Mouse (Mus musculus): ENCODE measurements at regions not wholly inside any gene's neighbourhood (a gene's known extent, or its start where the extent isn't known, plus 50 kb on each side); places are given as distances from the start of the nearest gene placed in this dataset.

DNA sequence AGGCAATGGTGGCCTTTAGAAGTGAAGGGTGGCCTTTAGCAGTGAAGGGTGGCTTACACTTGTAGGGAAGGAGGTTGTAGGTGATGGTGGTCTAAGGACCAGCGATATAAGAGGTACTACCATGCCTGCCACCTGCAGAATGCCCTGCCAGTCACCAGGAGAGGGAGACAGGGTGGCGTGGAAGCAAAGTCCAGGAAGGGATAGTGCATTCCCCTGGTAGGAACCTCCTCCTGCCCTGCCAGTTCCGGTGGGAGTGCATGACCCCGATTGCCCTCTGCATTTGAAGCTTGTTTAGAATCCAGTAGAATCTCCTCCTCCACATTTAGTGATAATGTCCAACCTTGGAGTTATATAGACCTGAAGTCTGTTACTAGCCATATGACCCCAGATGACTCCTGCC lies 127.7 kb upstream of the Id2 start:
- DNase-seq (ENCODE audit: low spot score): no peak

DNA sequence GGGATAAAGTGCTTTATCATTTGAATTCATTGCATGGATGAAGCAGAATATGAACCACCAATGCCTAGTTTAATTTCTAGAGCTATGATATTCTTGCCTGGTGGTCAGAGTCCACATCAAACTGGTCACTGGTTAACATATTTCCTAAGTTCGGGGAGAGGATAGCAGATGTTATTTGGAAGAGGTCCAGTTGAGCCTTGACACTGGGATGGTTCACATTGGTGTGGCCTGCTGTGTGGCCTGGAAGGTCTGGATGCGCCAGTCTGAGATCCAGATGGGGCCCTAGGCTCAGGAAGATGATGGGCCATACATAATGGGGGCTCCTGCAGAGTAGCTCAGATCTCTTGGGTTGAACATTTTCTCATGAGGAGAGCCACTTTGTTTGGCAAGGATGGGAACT lies 127.3 kb upstream of the Id2 start:
- DNase-seq (ENCODE audit: low spot score): no peak

DNA sequence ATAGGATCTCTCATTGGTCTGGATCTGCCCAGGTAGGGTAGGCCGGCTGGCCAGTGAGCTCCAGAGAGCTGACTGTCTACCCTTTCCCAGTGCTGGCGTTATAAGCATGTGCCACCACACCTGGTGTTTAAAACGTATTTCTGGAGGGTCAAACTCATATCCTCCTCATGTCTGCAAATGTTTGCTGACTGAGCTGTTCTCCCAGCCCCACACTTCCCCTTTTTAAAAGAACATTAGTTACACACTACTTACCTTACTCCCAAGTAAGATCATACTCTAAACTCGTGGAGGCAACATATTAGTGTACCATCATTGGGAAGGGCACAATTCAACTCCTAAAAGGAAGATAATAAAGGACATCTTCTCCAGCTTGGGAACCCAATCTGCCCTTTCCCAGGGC lies 126.6 kb upstream of the Id2 start:
- no peak for DNase-seq (ENCODE audit: low spot score)

DNA sequence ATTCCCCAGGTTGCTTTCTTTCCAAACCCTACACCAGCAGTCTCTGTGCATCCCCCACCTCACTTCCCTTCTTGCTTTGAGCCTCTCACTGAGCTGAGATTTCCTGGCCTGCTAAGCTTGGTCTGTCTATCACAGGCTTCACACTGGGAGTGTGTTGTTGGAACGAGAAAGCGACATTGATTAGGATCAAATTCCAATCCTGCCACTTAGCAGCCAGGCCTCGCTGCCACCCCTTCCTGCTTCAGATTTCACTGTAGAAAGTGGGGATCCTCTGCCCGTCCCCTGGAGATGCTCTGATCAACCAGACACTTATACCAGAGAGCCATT lies 123.8 kb upstream of the Id2 start:
- DNase-seq (ENCODE audit: low spot score): no peak

DNA sequence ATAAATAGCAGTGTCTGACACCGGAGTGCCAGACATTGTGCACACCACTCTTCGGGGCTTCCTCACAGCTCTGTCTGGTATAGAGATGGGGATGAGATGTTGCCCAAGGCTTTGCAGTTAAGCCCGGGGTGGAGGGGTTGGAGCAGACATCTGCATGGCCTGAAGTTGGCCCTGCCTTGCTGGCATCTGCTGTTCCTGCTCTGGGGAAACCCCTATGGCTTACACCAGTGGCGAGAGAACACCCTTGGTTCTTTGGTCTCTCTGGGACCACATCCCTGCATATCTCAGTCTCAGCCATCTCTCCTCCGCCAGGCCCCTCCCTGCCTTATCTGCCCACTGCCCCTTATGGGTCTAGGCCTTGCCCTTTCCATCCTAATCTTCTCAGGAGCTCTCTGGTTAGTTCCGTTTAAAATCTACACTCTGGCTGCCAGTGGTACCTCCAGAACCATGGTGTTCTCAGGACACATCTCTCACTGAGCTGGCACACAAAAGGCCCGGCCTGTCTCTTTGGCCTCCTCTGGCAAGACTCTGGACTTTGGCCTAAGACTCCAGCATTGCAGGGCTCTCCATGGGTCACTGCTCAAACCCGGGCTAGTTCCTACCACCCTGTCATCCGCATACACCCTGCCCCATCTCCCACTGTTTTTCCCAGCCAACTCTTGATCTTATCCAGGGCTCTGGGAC lies 123.3 kb upstream of the Id2 start:
- no peak for DNase-seq (ENCODE audit: low spot score)

DNA sequence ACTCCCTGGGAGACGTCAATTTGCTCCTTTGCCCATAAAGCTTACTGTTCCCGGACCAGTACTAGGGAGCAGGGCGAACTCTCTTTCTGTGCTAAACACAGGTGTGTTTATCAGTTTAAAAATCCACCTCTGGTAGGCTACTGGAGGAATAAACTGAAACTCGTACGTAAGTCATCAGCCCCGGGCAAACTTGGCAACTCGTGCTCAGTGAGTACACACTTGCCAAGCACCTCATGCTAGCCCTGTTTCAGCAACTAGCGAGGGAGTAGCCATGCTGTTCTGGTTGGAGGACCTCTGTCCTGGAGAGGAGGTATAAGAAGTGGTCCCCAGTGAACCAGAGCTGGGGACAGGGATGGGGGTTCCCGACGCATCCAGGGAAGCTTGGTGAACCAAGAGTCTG lies 122.6 kb upstream of the Id2 start:
- DNase-seq (ENCODE audit: low spot score): no peak

DNA sequence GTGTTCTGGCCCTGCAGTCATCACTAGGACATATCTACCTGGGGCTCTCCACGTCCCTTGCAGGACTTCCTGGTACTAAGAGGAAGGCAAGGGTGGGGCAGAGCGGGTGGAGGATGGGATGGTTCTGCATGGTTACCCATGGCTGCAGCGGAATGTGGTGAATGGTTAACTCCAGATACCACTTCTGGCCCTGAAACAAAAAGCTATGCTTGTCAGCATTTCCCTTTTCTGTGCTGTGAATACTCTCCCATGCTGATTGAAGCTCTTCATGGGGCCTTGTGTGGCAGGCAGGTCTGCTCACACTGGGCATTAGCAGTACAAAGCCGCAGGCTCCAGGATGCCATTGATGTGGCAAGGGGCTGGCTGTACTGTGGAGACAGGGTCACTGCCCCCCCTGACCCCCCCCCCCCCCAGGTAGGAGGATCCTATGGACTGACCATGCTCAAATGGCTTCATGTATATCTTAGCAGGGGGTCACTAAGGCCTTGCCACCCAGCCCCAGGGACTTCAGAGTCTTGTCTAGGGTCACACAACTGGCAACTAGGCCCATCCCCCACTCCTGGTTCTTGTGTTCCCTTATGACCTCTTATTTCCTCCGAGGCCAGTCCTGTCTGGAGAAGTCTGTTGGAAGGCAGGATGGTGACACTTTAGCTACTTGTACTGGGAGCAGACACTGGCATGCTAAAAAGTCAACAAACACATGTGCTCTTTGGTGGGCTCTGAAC lies 120.0 kb upstream of the Id2 start:
- DNase-seq (ENCODE audit: low spot score): no peak

DNA sequence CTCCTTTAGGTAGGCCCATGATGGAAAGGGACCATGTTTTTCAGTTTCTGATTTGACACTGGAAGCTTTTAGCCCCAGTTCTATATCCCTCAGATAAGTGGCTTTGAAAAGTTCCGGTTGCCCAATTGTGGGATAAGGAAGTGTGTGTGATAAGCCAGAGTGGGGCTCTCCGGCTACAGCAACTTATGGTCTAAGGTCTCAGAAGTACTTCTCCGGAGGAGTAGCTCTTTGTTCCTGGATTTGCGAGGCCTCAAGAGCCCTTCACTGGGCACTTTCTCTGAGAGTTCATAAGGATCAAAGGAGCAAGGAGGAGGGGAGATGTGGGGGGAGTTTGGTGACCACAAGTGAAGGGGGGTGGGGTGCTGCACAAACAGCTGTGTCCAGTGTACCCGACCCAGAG lies 118.3 kb upstream of the Id2 start:
- no peak for DNase-seq (ENCODE audit: low spot score)

DNA sequence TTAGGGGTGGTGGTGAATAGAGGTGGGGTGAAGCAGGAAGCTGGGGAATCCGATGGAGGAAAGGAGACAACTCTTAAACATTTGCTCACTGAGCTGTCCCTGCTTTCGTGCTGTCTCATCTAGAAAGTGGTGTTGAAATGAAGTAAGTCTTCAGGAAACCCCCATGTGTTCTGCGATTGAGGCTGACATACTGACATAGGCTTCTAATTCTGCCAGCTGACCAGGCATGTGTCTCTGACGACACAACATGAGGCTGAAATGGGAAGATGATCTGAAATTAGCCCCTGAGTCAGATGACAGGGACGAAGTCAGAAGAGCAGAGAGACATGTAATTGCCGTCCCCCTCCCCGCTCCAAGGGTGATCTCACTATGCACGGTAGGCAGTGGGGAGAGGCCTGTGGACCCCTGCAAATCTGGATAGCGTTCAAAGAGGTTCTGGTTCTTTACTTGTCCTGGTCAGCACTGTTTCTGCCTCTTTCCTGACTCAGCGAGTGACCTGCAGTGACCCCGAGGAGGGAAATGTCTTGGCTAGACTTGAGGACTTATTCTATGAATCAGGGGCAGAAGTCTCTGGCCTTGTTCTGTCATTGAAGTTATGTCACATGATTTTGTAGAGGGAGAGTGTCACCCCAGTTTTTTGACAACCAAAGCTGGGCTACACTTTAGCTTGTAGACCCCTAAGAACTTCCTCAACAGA lies 117.0 kb upstream of the Id2 start:
- no peak for DNase-seq (ENCODE audit: low spot score)

DNA sequence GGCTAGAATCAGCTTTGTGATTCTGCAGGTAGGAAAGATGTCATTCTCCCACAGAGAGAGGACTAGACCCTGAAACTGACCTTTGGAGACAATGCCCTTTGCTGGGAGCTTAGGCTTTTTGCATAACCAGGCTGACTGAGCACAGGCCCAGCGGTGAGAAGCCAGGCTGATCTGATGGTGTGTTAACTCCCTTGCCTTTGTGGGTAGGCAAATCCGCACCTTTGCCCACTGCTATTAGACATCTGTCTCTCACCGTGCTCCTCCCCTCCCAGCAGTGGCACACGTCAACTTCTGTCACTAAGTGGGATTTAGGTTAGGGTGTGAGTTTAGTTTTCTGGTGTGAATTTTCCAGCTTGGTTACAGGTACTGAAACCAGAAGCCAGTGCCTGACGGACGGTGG lies 114.4 kb upstream of the Id2 start:
- no peak for DNase-seq (ENCODE audit: low spot score)

DNA sequence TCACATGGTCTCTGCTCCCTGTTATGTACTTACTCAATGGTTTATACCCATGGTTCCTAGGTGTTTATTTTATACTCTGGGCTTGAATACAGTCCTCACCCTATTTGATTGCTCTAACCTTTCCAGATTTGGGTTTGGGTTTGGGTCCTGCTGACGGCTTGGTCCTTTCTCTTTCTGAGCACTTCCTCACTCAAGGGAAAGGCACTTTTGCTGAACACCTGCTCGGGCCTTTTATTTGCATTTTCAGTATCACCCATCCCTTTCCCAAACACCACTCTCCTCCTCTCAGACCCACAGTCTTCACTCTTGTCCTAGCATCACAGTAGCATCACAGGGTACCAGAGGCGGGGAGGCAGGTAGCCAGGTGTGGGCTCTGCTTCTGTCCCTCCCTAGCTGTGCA lies 113.7 kb upstream of the Id2 start:
- no peak for DNase-seq (ENCODE audit: low spot score)

DNA sequence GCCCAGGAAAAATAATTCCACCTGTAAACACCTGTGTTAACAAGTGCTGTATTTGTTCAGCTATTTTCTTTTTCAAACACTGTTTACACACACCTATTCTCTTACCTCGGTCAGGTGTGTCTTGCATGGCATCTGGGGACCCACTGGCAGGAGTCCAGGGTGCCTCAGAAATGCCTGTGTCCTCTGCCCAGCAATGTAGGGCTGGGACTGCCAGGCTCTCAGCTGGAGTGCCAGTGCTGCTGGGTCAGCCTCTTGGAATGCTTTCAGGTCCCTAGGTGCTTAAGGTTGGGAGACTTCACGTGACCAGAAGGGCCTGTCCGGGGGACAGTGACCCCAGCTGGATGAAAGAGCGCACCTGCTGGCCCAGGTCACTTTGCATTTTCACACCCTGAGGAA lies 112.4 kb upstream of the Id2 start:
- no peak for DNase-seq (ENCODE audit: low spot score)

DNA sequence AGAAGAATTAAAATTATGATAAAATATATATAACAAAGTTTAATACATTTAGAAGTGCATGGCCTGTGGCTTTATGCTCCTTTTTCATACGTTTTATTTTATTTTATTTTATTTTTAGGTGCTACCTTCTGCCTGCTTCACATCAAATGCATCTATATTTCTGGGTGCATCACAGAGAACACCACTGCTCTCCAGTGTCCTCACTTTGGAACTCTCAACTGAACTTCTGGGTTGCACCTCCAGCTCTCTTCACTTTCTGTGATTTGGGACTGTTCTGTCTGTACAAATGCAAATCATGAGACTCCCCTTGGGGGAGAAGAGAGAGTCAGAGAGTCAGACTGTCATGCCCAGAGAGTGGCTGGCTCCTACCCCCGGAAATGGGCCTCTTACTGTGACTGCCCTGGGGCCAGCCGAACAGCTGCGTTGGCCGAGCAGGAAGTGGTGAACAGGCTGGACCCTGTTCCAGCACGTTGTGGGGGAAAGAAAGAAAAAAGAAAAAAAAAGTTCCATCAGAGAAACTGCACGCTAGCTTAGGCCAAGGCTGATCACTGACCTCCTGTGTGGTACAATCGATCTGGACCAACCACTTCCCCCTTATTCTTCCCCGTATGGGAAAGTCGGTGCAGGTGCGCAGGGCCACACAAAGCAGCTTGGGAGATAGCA lies 111.9 kb upstream of the Id2 start:
- no peak for DNase-seq (ENCODE audit: low spot score)

DNA sequence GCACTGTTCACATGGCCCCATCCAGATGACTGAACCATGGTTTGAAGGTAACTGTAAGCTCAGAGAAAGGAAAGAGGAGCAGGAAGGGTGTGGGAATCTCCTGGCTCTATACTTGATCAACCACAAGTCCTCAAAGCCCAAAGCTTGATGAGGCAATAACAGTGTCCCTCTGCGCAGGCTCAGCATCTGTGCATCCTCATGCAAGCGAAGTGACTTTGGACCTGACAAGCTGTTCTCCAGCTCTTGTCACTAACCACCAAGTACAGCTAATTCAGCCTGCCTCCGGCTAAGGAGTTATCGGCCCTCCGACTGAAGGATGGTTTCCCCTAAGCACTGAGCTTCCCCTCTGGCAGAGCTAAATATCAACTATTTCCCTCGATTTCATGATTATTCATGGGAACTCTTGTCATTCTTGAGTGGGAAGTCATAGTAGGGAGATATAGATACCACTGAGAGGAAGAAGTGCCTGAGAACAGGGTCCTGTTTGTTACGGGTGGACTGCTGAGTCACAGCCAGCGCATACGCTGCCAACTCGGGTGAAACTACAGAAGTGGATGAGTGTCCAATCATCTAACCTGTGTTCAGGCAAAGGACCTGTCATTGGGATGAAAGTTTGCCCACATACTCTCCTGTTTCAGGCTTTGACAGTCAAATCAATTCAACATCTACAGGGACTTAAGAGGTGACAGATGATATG lies 106.6 kb upstream of the Id2 start:
- DNase-seq (ENCODE audit: low spot score): no peak

DNA sequence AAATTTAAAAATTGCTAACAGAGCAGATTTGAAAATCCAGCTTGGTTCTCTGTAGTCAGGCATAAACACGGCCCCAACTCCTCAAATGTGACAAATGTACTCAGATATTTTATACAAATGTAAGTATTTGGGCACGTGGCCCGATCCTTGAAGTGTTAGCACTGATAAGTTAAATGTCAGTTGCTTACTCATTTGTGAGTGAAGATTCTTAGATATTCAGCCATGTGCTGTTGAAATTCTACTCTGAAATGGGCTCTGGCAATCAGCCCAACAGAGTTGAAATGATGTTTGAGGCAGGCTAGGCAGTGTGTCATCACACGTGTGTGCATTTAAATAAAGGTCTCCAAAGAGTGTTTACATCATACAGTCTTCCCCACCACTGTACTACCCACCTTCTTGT lies 103.2 kb upstream of the Id2 start:
- no peak for DNase-seq (ENCODE audit: low spot score)

DNA sequence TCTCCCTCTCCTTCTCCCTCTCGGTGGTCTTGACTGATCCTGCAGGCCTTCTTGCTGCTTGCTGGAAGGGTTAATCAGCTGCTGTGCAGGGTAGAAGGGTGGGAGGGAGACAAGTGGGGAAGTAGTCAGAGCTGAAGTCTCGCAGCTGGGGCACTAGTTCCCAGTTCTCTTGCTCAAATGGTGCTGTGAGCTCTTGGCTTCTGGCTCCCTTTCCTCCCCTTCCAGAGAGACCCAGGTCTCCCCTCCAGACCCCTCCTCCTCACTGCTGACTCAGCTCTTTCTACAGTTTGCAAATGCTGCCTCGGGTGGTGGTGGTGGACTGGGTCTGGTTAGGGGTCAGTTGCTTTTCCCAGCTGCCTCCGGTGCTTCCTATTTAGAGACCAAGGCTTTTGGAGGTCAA lies 100.8 kb upstream of the Id2 start:
- no peak for DNase-seq (ENCODE audit: low spot score)

DNA sequence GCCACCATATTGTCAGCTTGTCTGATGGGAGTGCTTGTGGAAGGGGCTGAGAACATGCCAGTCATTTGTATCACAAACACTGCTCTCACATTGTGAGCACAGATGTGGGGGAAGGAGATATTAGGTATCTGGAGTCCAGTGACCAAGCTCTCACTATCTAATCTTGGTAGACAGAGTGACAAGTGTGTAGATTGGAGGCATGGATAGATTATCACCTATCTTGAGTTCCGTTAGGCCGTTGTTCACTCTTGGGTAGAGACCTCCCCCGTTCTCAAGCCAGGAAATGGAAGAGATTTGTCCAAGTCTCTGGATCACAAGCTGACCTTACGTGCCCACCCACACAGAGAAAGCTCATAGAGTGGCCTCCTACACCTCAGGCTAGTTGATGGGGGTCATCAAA lies 99.1 kb upstream of the Id2 start:
- no peak for DNase-seq (ENCODE audit: low spot score)

DNA sequence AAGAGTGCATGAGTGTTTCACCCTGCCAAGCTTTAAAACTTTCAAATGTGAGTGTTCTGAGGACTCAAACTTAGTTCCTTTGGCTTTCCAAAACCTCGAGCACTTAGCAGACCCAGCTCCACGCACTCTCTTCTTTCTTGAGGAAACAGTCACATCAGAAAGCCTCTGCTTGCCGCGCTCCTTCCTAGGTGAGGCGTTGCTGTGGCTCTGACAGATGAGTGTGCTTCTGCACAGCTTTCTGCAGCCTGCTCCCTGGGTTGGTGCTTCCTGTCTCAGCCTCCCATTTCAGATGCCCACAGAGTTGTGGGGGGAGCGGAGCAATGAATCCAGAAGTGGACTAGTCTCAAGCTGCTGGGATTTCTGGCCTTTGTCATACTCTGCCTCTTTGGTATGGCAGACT lies 95.3 kb upstream of the Id2 start:
- DNase-seq (ENCODE audit: low spot score): no peak

DNA sequence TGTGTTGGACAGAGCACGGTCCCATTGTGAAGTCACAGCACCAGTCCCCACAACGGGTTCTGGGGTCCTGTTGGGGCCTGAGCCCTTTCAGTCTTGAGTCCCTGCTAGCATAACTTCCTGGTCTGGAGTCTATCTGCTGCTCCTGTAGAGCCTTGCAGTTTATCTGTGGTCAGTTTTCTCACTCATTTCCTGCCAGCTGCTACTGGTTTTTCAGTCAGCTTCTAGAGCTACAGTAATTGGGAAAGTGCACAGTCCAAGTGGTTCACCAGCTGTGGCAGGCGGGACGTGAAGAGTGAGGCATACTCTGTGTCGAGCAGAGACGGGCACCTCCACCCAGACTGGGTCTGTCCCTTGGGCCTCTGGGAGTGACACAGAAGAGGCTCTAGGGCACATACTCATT lies 93.4 kb upstream of the Id2 start:
- DNase-seq (ENCODE audit: low spot score): no peak

DNA sequence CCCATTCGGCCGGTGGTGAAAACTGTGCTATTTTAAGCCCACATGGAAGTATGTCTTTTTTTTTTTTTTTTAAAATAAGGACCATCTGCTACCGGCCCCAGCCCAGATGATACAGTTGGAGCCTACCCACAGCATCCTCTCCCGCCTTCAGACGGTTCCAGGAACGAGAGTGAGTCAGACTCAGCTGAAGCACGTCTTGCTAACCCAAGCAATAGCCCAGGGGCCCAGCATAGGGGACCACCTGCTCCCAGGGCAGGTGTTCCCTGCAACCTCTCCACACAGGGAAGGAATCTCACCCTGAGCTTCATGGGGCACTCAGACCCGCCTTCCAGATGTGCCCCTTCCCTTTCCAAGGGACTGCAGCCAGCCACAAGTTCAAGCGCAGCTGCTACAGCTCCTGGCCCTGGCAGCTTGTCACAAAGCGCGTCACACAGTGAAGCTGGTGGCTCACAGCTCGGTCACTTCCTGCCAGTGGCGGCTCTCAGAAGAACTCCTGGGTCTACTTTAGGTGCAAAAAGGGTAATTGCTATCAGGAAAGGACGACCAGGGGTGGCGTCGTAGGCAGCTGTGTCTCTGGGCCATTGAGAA lies 92.3 kb upstream of the Id2 start:
- peak; percentile 24 for DNase-seq (ENCODE audit: low spot score)

DNA sequence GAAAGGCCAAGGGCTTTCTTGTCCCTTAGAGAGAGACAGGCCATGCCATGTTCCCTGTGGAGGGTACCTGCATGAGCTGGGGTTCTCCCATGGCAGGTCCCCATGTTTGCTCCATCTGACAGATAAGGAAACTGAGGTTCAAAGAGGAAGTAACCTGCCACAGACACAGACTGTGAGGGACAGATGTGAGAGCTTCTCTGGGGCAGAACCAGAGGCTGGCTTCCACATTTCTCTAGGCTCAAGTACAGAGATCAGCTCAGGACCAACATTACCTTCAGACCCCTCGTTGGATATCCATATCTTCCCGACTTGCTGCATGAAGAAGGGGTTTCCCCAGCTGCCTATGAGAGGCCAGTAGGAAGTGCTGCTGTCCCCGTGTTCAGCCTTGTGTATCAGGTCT lies 91.6 kb upstream of the Id2 start:
- no peak for DNase-seq (ENCODE audit: low spot score)

DNA sequence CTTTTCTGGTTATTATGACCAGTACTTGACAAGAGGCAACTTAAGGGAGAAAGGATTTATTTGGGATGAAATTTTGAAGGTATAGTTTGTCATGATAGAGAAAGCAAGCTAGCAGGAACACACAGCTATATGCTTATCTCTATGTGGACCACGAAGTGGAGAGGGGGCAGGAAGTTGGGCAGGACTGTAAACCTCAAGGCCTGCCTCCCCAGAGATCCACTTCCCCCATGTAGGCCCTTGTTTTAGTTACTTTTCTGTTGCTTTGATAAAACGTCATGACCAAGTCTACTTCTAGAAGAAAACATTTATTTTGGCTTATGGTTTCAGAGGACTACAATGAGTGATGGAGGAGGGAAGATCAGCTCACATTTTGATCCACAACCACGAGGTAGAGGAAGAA lies 90.3 kb upstream of the Id2 start:
- DNase-seq (ENCODE audit: low spot score): no peak
